Mouse (Mus musculus): ENCODE measurements at regions not wholly inside any gene's neighbourhood (a gene's known extent, or its start where the extent isn't known, plus 50 kb on each side); places are given as distances from the start of the nearest gene placed in this dataset.
A peak's percentile ranks its signal among the peaks of the same experiment; 100 is the strongest.
"Not testable (repeated sequence)": the region's sequence is repeated elsewhere in the genome, so short reads cannot be mapped to it uniquely, and the experiment has no call there.

- no peak for DNase-seq (ENCODE audit: low read depth, low spot score)
Measured at GRCm38 (mm10) chr3:157371509-157371908, 162.5 kb upstream of the Zranb2 start.

GRCm38 (mm10) chr3:157373333-157373732, 160.6 kb upstream of the Zranb2 start:
- DNase-seq (ENCODE audit: low read depth, low spot score) = no peak

- no peak for DNase-seq (ENCODE audit: low read depth, low spot score)
Measured at GRCm38 (mm10) chr3:157374178-157374577, 159.8 kb upstream of the Zranb2 start.

- no peak for DNase-seq (ENCODE audit: low read depth, low spot score)
Measured at GRCm38 (mm10) chr3:157377531-157377930, 156.4 kb upstream of the Zranb2 start.

GRCm38 (mm10) chr3:157378127-157378526, 155.8 kb upstream of the Zranb2 start:
- DNase-seq (ENCODE audit: low read depth, low spot score) = no peak

GRCm38 (mm10) chr3:157391835-157392234, 142.1 kb upstream of the Zranb2 start:
- DNase-seq (ENCODE audit: low read depth, low spot score) = no peak

- DNase-seq (ENCODE audit: low read depth, low spot score) = no peak
Measured at GRCm38 (mm10) chr3:157393903-157394302, 140.1 kb upstream of the Zranb2 start.

GRCm38 (mm10) chr3:157399909-157400308, 134.1 kb upstream of the Zranb2 start:
- DNase-seq (ENCODE audit: low read depth, low spot score) = no peak

- DNase-seq (ENCODE audit: low read depth, low spot score) = no peak
Measured at GRCm38 (mm10) chr3:157404054-157404453, 129.9 kb upstream of the Zranb2 start.

- DNase-seq (ENCODE audit: low read depth, low spot score) = not testable (repeated sequence)
Measured at GRCm38 (mm10) chr3:157423447-157423846, 110.5 kb upstream of the Zranb2 start.

- DNase-seq (ENCODE audit: low read depth, low spot score) = no peak
Measured at GRCm38 (mm10) chr3:157426720-157427119, 107.2 kb upstream of the Zranb2 start.

- peak; percentile 40 for DNase-seq (ENCODE audit: low read depth, low spot score)
Measured at GRCm38 (mm10) chr3:157449794-157450193, 84.2 kb upstream of the Zranb2 start.

GRCm38 (mm10) chr3:157471600-157471999, 62.4 kb upstream of the Zranb2 start:
- no peak for DNase-seq (ENCODE audit: low read depth, low spot score)

GRCm38 (mm10) chr3:157472674-157473073, 61.3 kb upstream of the Zranb2 start:
- no peak for DNase-seq (ENCODE audit: low read depth, low spot score)

- DNase-seq (ENCODE audit: low read depth, low spot score) = no peak
Measured at GRCm38 (mm10) chr3:157477731-157478130, 56.2 kb upstream of the Zranb2 start.
